Mouse (Mus musculus): Measurements from ENCODE around the gene Hoxa4. TPM values are rescaled to one million over a fixed set of nuclear protein-coding genes. Genes with fewer than 3 reads are reported as not detected.
A peak's percentile ranks its signal among the peaks of the same experiment; 100 is the strongest.

Gene Hoxa4
- polyA plus RNA-seq, 1 experiment: 2.4 TPM

- Histone ChIP-seq H3K4me3 (ENCODE audit: low read depth, low read length) (no peak overlapping the region), H3K4me1 (ENCODE audit: control insufficient read depth, insufficient read depth, insufficient read length, low read length) (peaks cover 11% of the 10 kb centered on the region), H3K27ac (ENCODE audit: insufficient read depth, low read depth, low read length) (no peak overlapping the region), H3K36me3 (ENCODE audit: control insufficient read depth, insufficient read depth, low read length) (no peaks in the 10 kb centered on the region), H3K27me3 (ENCODE audit: control insufficient read depth, insufficient read depth, low read length) (peaks cover 85% of the 10 kb centered on the region)
- no peak for TF ChIP-seq POLR2A (IDR thresholded peaks at IDR 0.05; ENCODE audit: low read depth, low read length)
- no peak for TF ChIP-seq CTCF (IDR thresholded peaks at IDR 0.05; ENCODE audit: extremely low read depth, insufficient read length, insufficient replicate concordance, low read depth, low read length)
- WGBS: 39% methylated on average over 5 of the region's 5 CpGs
These were observed 22.7 kb upstream of the Hoxa4 start for GRCm38 (mm10) chr6:52214271-52214670.

GRCm38 (mm10) chr6:52213119-52213986, 21.8 kb upstream of the Hoxa4 start, which contains the start of the genes Hoxa3 and Gm28308:
Gene Hoxa3 (minus strand): TSS chr6:52213336.
Gene Gm28308 (minus strand): TSS chr6:52213339.
- peaks cover 11% of the 10 kb centered on the region for H3K4me1 ChIP-seq (ENCODE audit: control insufficient read depth, insufficient read depth, insufficient read length, low read length)
- H3K4me3 ChIP-seq (ENCODE audit: low read depth, low read length): peak within 1 kb of the TSS; percentile 63
- 12% methylated on average over 38 of the region's 38 CpGs for WGBS
- no peak for TF ChIP-seq CTCF (IDR thresholded peaks at IDR 0.05; ENCODE audit: extremely low read depth, insufficient read length, insufficient replicate concordance, low read depth, low read length)
- no peak for TF ChIP-seq POLR2A (IDR thresholded peaks at IDR 0.05; ENCODE audit: low read depth, low read length)
- H3K27me3 ChIP-seq (ENCODE audit: control insufficient read depth, insufficient read depth, low read length): peaks cover 86% of the 10 kb centered on the region
- H3K27ac ChIP-seq (ENCODE audit: insufficient read depth, low read depth, low read length): peak within 1 kb of the TSS; percentile 64
- H3K36me3 ChIP-seq (ENCODE audit: control insufficient read depth, insufficient read depth, low read length): no peaks in the 10 kb centered on the region

- H3K4me1 ChIP-seq (ENCODE audit: control insufficient read depth, insufficient read depth, insufficient read length, low read length): peaks cover 11% of the 10 kb centered on the region
- peak overlapping the region; percentile 63 for H3K4me3 ChIP-seq (ENCODE audit: low read depth, low read length)
- no peaks in the 10 kb centered on the region for H3K36me3 ChIP-seq (ENCODE audit: control insufficient read depth, insufficient read depth, low read length)
- TF ChIP-seq CTCF (IDR thresholded peaks at IDR 0.05; ENCODE audit: extremely low read depth, insufficient read length, insufficient replicate concordance, low read depth, low read length) (no peak), POLR2A (IDR thresholded peaks at IDR 0.05; ENCODE audit: low read depth, low read length) (no peak)
- WGBS: 6% methylated on average over 22 of the region's 22 CpGs
- peak overlapping the region; percentile 64 for H3K27ac ChIP-seq (ENCODE audit: insufficient read depth, low read depth, low read length)
- H3K27me3 ChIP-seq (ENCODE audit: control insufficient read depth, insufficient read depth, low read length): peaks cover 84% of the 10 kb centered on the region
These were observed 21.1 kb upstream of the Hoxa4 start for GRCm38 (mm10) chr6:52212556-52213118.

- H3K36me3 ChIP-seq (ENCODE audit: control insufficient read depth, insufficient read depth, low read length): no peaks in the 10 kb centered on the region
- TF ChIP-seq POLR2A (IDR thresholded peaks at IDR 0.05; ENCODE audit: low read depth, low read length): no peak
- TF ChIP-seq CTCF (IDR thresholded peaks at IDR 0.05; ENCODE audit: extremely low read depth, insufficient read length, insufficient replicate concordance, low read depth, low read length): no peak
These were observed 20.4 kb upstream of the Hoxa4 start for GRCm38 (mm10) chr6:52211961-52212360.

GRCm38 (mm10) chr6:52211170-52211935, 19.8 kb upstream of the Hoxa4 start:
- Histone ChIP-seq H3K27ac (ENCODE audit: insufficient read depth, low read depth, low read length) (0 out of 2 replicates have a peak overlapping the region, but pooled peaks have one; percentile 8), H3K4me3 (ENCODE audit: low read depth, low read length) (peak overlapping the region; percentile 63), H3K4me1 (ENCODE audit: control insufficient read depth, insufficient read depth, insufficient read length, low read length) (peaks cover 8% of the 10 kb centered on the region), H3K36me3 (ENCODE audit: control insufficient read depth, insufficient read depth, low read length) (no peaks in the 10 kb centered on the region), H3K27me3 (ENCODE audit: control insufficient read depth, insufficient read depth, low read length) (peaks cover 78% of the 10 kb centered on the region)
- TF ChIP-seq POLR2A (IDR thresholded peaks at IDR 0.05; ENCODE audit: low read depth, low read length) (peak; percentile 23; the same call in 1 of the 2 replicates), CTCF (IDR thresholded peaks at IDR 0.05; ENCODE audit: extremely low read depth, insufficient read length, insufficient replicate concordance, low read depth, low read length) (peak; percentile 73)
- 3% methylated on average over 37 of the region's 37 CpGs for WGBS

More at GRCm38 (mm10) chr6:52211961-52212360, 20.4 kb upstream of the Hoxa4 start:
- Histone ChIP-seq H3K27me3 (ENCODE audit: control insufficient read depth, insufficient read depth, low read length) (peaks cover 79% of the 10 kb centered on the region), H3K4me1 (ENCODE audit: control insufficient read depth, insufficient read depth, insufficient read length, low read length) (peaks cover 8% of the 10 kb centered on the region), H3K4me3 (ENCODE audit: low read depth, low read length) (peak overlapping the region; percentile 63), H3K27ac (ENCODE audit: insufficient read depth, low read depth, low read length) (0 out of 2 replicates have a peak overlapping the region, but pooled peaks have one; percentile 8)
- WGBS: 12% methylated on average over 13 of the region's 13 CpGs

- Histone ChIP-seq H3K36me3 (ENCODE audit: control insufficient read depth, insufficient read depth, low read length) (no peaks in the 10 kb centered on the region), H3K4me3 (ENCODE audit: low read depth, low read length) (no peak overlapping the region), H3K27me3 (ENCODE audit: control insufficient read depth, insufficient read depth, low read length) (peaks cover 79% of the 10 kb centered on the region), H3K27ac (ENCODE audit: insufficient read depth, low read depth, low read length) (no peak overlapping the region), H3K4me1 (ENCODE audit: control insufficient read depth, insufficient read depth, insufficient read length, low read length) (peaks cover 8% of the 10 kb centered on the region)
- WGBS: 33% methylated on average over 12 of the region's 12 CpGs
- peak; percentile 16; the same call in 1 of the 2 replicates for TF ChIP-seq CTCF (IDR thresholded peaks at IDR 0.05; ENCODE audit: extremely low read depth, insufficient read length, insufficient replicate concordance, low read depth, low read length)
- no peak for TF ChIP-seq POLR2A (IDR thresholded peaks at IDR 0.05; ENCODE audit: low read depth, low read length)
These were observed 18.1 kb upstream of the Hoxa4 start for GRCm38 (mm10) chr6:52209685-52210046.

Measured in small intestine, adult 2 months (tissue).